Comparison of ENCODE assay signal across 9 mouse cellular contexts in the genomic region with DNA sequence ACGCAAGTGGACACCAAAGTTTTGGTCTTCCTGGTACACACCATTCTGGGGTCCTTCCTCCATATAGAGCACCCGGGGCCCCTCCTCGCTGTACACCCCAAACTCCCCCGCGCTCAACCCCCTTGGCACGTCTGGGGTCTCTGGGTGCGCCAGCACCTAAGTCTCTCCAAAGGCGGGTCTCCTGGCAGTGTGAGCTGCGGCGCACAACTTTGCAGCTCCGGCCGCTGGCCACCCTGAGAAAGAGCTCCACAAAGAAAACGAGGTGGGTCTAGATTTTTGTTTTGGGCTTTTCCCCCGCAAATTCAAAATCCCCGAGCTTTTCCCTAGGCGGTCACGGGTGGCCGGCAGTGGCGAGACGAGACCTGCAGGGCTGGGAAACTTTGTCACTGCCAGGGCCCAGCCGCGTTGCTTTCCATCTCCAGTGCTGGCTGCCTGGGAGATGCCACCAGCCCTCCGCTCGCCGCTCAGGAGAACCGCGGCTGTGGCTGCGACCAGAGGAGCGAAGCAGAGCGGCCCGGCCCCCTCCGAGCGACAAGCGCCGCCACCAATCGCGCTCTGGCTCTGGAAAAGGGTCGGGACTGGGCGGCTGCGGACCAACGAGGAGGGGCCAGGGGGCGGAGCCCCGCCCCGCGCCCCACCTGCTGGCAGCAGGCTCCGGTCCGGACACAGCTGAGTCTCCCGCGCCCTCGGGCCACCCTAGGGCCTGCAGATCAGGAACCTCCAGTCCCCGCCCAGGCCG. TPM values are rescaled to one million over a fixed set of nuclear protein-coding genes. Genes with fewer than 3 reads are reported as not detected.
DNase-seq lines count a peak whose midpoint lies in the region.
"Had no signal": no experiment of that assay in that cellular context is flagged by ENCODE, and none has a peak within 500 bp of the region (broad histone marks: within the 10 kb centered on the region; RNA-seq: fewer than 3 reads in every experiment).

Gene Galnt18, minus strand, starts transcription at position 474 of the 739 bp plus-strand sequence.

- under 1% methylated on average over 52 of the region's 52 CpGs for WGBS in hindbrain, embryonic 10.5 days

- H3K36me3 ChIP-seq in hindbrain, embryonic 10.5 days, result no peaks in the 10 kb centered on the region

- H3K4me3 ChIP-seq in hindbrain, embryonic 10.5 days, result peak within 1 kb of the TSS; percentile 65

- peak; percentile 97 for DNase-seq in Muller cell, postnatal 12 days (ENCODE audit: inconsistent ontology term)
- DNase-seq in cerebellum, postnatal 10 days, result peak; percentile 94 to 97
- peak; percentile 84 to 91 for DNase-seq in frontal cortex, postnatal 14 days (ENCODE audit: low spot score in 2 of 2)
- DNase-seq in hindbrain, embryonic 10.5 days (ENCODE audit: low spot score), result peak; percentile 93
- DNase-seq in layer of hippocampus, adult 8-10 months (ENCODE audit: low spot score in 2 of 2), result peak; percentile 87 to 88
- DNase-seq in lung, adult 18-20 months, result peak; percentile 94 to 96
- DNase-seq in ovary, postnatal 10 days (ENCODE audit: low spot score), result peak; percentile 78
- DNase-seq in thymus, postnatal 14 days, result peak; percentile 33

- peaks cover 41% of the 10 kb centered on the region for H3K27me3 ChIP-seq in hindbrain, embryonic 10.5 days (ENCODE audit: insufficient read depth, poor library complexity, severe bottlenecking)

- peak within 1 kb of the TSS; percentile 82 for H3K27ac ChIP-seq in hindbrain, embryonic 10.5 days

- no peaks in the 10 kb centered on the region for H3K9me3 ChIP-seq in hindbrain, embryonic 10.5 days

- peaks cover 37% of the 10 kb centered on the region for H3K4me1 ChIP-seq in hindbrain, embryonic 10.5 days (replicated peaks)

RNA-seq across cellular contexts. Expression of gene Galnt18, which starts in this region (rescaled TPM):
- polyA plus RNA-seq in hindbrain, embryonic 10.5 days (2016; fragmentation: Nextera tagmentation; extraction: Ambion mirVana), result 8.5 and 10.8 TPM in 2 replicates
- 10 to 100 TPM; 47.4 to 55.6 (median 53.4) TPM for total RNA-seq in layer of hippocampus, adult 8-10 months (2022)
- total RNA-seq: MEL had no signal

Comparison
In these comparisons a context has a peak if more than half of its experiments do, and no peak if none do; other contexts are left out.
1. Peak in every context shown above with its lines: DNase-seq, H3K4me3 ChIP-seq and H3K27ac ChIP-seq.
2. DNase-seq: peak in every context shown above with its lines; median percentile 97 in Muller cell, postnatal 12 days; 96 in cerebellum, postnatal 10 days; 95 in lung, adult 18-20 months; 93 in hindbrain, embryonic 10.5 days; 88 in frontal cortex, postnatal 14 days; 88 in layer of hippocampus, adult 8-10 months; 78 in ovary, postnatal 10 days; 33 in thymus, postnatal 14 days.